Mouse (Mus musculus): ENCODE results near the gene Mfsd2a. TPM values are rescaled to one million over a fixed set of nuclear protein-coding genes. Genes with fewer than 3 reads are reported as not detected.
A peak's percentile ranks its signal among the peaks of the same experiment; 100 is the strongest.

Mfsd2a gene
- polyA plus RNA-seq, 1 experiment from 2014 or later: 7.1 TPM

GRCm38 (mm10) chr4:122981930-122982329 lies 20.9 kb upstream of the Mfsd2a start:
- DNase-seq (ENCODE audit: low spot score) (no peak), ATAC-seq (ENCODE audit: low FRiP score, low TSS enrichment) (no peak)
- Histone ChIP-seq H3K36me3 (ENCODE audit: control insufficient read depth, insufficient read depth, low read length) (no peaks in the 10 kb centered on the region), H3K4me3 (ENCODE audit: low read depth, low read length) (no peak overlapping the region), H3K9me3 (ENCODE audit: control insufficient read depth, low read length) (no peaks in the 10 kb centered on the region), H3K9ac (ENCODE audit: low read length) (no peak overlapping the region), H3K27me3 (ENCODE audit: control insufficient read depth, insufficient read depth, low read length) (peaks cover 3% of the 10 kb centered on the region; the same call in 1 of the 2 replicates), H3K4me2 (replicated peaks; ENCODE audit: low read depth) (no peak overlapping the region), H3K4me1 (replicated peaks; ENCODE audit: control insufficient read depth, insufficient read depth) (peaks cover 2% of the 10 kb centered on the region; the same call in 1 of the 2 replicates), H3K27ac (replicated peaks) (peak overlapping the region; percentile 53)
- TF ChIP-seq CTCF (IDR thresholded peaks at IDR 0.05; ENCODE audit: low read depth) (no peak), EP300 (optimal IDR thresholded peaks at IDR 0.05) (no peak)
- WGBS: 39% methylated on average over 3 of the region's 3 CpGs

DNA sequence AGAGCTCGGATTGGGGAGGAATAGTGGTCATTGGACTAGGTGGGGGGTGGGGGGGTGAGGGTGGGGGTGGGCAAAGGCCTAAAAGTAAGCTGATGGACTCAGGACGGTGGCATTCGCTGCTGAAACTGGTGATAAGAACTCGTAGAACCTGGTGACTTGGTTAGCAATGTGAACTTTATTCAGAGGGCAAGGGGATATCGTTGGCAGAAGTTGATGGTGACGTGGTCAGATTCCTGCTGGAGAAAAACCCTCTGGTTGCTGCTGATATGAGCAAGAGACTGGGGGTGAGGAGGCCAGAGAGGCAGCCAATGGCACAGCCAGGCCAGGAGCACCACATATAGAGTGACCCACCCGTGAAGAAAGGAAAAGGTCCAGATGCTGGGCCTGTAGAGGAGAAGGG lies 20.2 kb upstream of the Mfsd2a start:
- Histone ChIP-seq H3K4me3 (ENCODE audit: low read depth, low read length) (no peak overlapping the region), H3K4me2 (replicated peaks; ENCODE audit: low read depth) (no peak overlapping the region), H3K9me3 (ENCODE audit: control insufficient read depth, low read length) (no peaks in the 10 kb centered on the region), H3K4me1 (replicated peaks; ENCODE audit: control insufficient read depth, insufficient read depth) (peaks cover 2% of the 10 kb centered on the region; the same call in 1 of the 2 replicates), H3K27ac (replicated peaks) (peak overlapping the region; percentile 53), H3K9ac (ENCODE audit: low read length) (no peak overlapping the region), H3K36me3 (ENCODE audit: control insufficient read depth, insufficient read depth, low read length) (no peaks in the 10 kb centered on the region), H3K27me3 (ENCODE audit: control insufficient read depth, insufficient read depth, low read length) (peaks cover 3% of the 10 kb centered on the region; the same call in 1 of the 2 replicates)
- 68% methylated on average over 7 of the region's 7 CpGs for WGBS
- no peak for DNase-seq (ENCODE audit: low spot score)
- ATAC-seq (ENCODE audit: low FRiP score, low TSS enrichment): no peak
- no peak for TF ChIP-seq CTCF (IDR thresholded peaks at IDR 0.05; ENCODE audit: low read depth)
- TF ChIP-seq EP300 (optimal IDR thresholded peaks at IDR 0.05): no peak

GRCm38 (mm10) chr4:122980684-122981083 lies 19.7 kb upstream of the Mfsd2a start:
- Histone ChIP-seq H3K27ac (replicated peaks) (peak overlapping the region; percentile 53; the same call in 1 of the 2 replicates), H3K27me3 (ENCODE audit: control insufficient read depth, insufficient read depth, low read length) (peaks cover 3% of the 10 kb centered on the region; the same call in 1 of the 2 replicates), H3K9me3 (ENCODE audit: control insufficient read depth, low read length) (no peaks in the 10 kb centered on the region), H3K4me2 (replicated peaks; ENCODE audit: low read depth) (no peak overlapping the region), H3K9ac (ENCODE audit: low read length) (no peak overlapping the region), H3K4me1 (replicated peaks; ENCODE audit: control insufficient read depth, insufficient read depth) (peaks cover 2% of the 10 kb centered on the region; the same call in 1 of the 2 replicates), H3K4me3 (ENCODE audit: low read depth, low read length) (no peak overlapping the region), H3K36me3 (ENCODE audit: control insufficient read depth, insufficient read depth, low read length) (no peaks in the 10 kb centered on the region)
- WGBS: 45% methylated on average over 2 of the region's 2 CpGs
- TF ChIP-seq CTCF (IDR thresholded peaks at IDR 0.05; ENCODE audit: low read depth) (no peak), EP300 (optimal IDR thresholded peaks at IDR 0.05) (no peak)
- DNase-seq (ENCODE audit: low spot score) (no peak), ATAC-seq (ENCODE audit: low FRiP score, low TSS enrichment) (peak; percentile 49; the same call in 1 of the 2 replicates)

- no peaks in the 10 kb centered on the region for H3K9me3 ChIP-seq (ENCODE audit: control insufficient read depth, low read length)
- no peak for ATAC-seq (ENCODE audit: low FRiP score, low TSS enrichment)
- peaks cover 3% of the 10 kb centered on the region; the same call in 1 of the 2 replicates for H3K27me3 ChIP-seq (ENCODE audit: control insufficient read depth, insufficient read depth, low read length)
- WGBS: 80% methylated on average over 3 of the region's 3 CpGs
- DNase-seq (ENCODE audit: low spot score): no peak
- no peak overlapping the region for H3K27ac ChIP-seq (replicated peaks)
- no peak overlapping the region for H3K4me2 ChIP-seq (replicated peaks; ENCODE audit: low read depth)
- no peaks in the 10 kb centered on the region for H3K36me3 ChIP-seq (ENCODE audit: control insufficient read depth, insufficient read depth, low read length)
- no peak overlapping the region for H3K4me3 ChIP-seq (ENCODE audit: low read depth, low read length)
- no peak overlapping the region for H3K9ac ChIP-seq (ENCODE audit: low read length)
- TF ChIP-seq EP300 (optimal IDR thresholded peaks at IDR 0.05): no peak
- TF ChIP-seq CTCF (IDR thresholded peaks at IDR 0.05; ENCODE audit: low read depth): no peak
- H3K4me1 ChIP-seq (replicated peaks; ENCODE audit: control insufficient read depth, insufficient read depth): peaks cover 2% of the 10 kb centered on the region; the same call in 1 of the 2 replicates
Measured at GRCm38 (mm10) chr4:122979826-122980225, 18.8 kb upstream of the Mfsd2a start.

- peaks cover 3% of the 10 kb centered on the region; the same call in 1 of the 2 replicates for H3K27me3 ChIP-seq (ENCODE audit: control insufficient read depth, insufficient read depth, low read length)
- no peak for DNase-seq (ENCODE audit: low spot score)
- no peak for ATAC-seq (ENCODE audit: low FRiP score, low TSS enrichment)
- WGBS: 82% methylated on average over 2 of the region's 2 CpGs
- peaks cover 2% of the 10 kb centered on the region; the same call in 1 of the 2 replicates for H3K4me1 ChIP-seq (replicated peaks; ENCODE audit: control insufficient read depth, insufficient read depth)
- TF ChIP-seq EP300 (optimal IDR thresholded peaks at IDR 0.05) (no peak), CTCF (IDR thresholded peaks at IDR 0.05; ENCODE audit: low read depth) (no peak)
- H3K4me3 ChIP-seq (ENCODE audit: low read depth, low read length): no peak overlapping the region
- no peaks in the 10 kb centered on the region for H3K9me3 ChIP-seq (ENCODE audit: control insufficient read depth, low read length)
- H3K36me3 ChIP-seq (ENCODE audit: control insufficient read depth, insufficient read depth, low read length): no peaks in the 10 kb centered on the region
- H3K9ac ChIP-seq (ENCODE audit: low read length): no peak overlapping the region
- H3K4me2 ChIP-seq (replicated peaks; ENCODE audit: low read depth): no peak overlapping the region
- no peak overlapping the region for H3K27ac ChIP-seq (replicated peaks)
Measured at GRCm38 (mm10) chr4:122978850-122979249, 17.9 kb upstream of the Mfsd2a start.

DNA sequence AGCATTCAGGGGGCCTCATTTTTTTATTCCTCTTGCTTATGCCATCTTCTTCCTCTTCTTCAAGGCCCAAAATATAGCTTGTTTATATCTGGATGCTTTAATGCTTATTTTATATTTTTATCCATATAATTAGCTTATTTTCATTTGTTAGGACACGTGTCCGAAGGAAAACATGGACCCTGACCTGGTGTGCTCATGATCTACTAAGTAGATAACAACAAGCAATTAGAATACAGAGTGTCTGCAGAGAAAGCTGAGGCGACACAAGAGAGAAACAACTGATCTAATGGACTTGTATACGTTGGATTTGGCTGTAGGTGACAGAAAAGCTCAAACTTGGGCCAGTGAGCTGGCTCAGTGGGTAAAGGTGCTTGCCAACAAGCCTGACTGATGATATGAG lies 15.9 kb upstream of the Mfsd2a start:
- H3K4me2 ChIP-seq (replicated peaks; ENCODE audit: low read depth): no peak overlapping the region
- ATAC-seq (ENCODE audit: low FRiP score, low TSS enrichment) (no peak), DNase-seq (ENCODE audit: low spot score) (no peak)
- H3K9ac ChIP-seq (ENCODE audit: low read length): no peak overlapping the region
- no peaks in the 10 kb centered on the region; the same call in 1 of the 2 replicates for H3K4me1 ChIP-seq (replicated peaks; ENCODE audit: control insufficient read depth, insufficient read depth)
- H3K27ac ChIP-seq (replicated peaks): no peak overlapping the region
- TF ChIP-seq EP300 (optimal IDR thresholded peaks at IDR 0.05): no peak
- TF ChIP-seq CTCF (IDR thresholded peaks at IDR 0.05; ENCODE audit: low read depth): no peak
- 76% methylated on average over 4 of the region's 4 CpGs for WGBS
- H3K27me3 ChIP-seq (ENCODE audit: control insufficient read depth, insufficient read depth, low read length): no peaks in the 10 kb centered on the region
- no peaks in the 10 kb centered on the region for H3K36me3 ChIP-seq (ENCODE audit: control insufficient read depth, insufficient read depth, low read length)
- H3K4me3 ChIP-seq (ENCODE audit: low read depth, low read length): no peak overlapping the region
- no peaks in the 10 kb centered on the region for H3K9me3 ChIP-seq (ENCODE audit: control insufficient read depth, low read length)
